Mouse (Mus musculus): ENCODE results near the gene Slc25a3. TPM values are rescaled to one million over a fixed set of nuclear protein-coding genes. Genes with fewer than 3 reads are reported as not detected.

Slc25a3 gene
- total RNA-seq, 2 experiments from 2014 or later, result 1,123 to 1,124 TPM

DNA sequence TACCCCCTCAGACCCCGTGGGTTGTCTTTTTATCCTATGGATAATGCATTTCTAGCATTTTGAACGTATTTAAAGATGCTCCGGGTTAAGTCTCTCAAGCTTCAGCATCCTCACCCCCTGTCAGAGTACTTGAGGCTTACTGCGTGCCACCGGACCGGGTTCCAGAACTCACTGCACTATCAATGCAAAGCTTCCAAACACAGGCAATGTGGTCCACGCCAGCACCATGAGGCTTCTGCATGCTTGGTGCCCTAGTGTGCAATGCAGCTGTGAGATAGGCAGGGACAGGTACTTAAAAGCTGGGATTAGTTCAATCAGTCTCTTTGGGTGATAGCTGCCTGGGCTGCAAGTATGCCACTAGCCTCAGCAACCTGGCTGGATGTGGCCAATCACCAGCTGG lies 21.6 kb upstream of the Slc25a3 start:
- DNase-seq, result no peak
- intact Hi-C loops (cut with DNase I), result no loop called here

DNA sequence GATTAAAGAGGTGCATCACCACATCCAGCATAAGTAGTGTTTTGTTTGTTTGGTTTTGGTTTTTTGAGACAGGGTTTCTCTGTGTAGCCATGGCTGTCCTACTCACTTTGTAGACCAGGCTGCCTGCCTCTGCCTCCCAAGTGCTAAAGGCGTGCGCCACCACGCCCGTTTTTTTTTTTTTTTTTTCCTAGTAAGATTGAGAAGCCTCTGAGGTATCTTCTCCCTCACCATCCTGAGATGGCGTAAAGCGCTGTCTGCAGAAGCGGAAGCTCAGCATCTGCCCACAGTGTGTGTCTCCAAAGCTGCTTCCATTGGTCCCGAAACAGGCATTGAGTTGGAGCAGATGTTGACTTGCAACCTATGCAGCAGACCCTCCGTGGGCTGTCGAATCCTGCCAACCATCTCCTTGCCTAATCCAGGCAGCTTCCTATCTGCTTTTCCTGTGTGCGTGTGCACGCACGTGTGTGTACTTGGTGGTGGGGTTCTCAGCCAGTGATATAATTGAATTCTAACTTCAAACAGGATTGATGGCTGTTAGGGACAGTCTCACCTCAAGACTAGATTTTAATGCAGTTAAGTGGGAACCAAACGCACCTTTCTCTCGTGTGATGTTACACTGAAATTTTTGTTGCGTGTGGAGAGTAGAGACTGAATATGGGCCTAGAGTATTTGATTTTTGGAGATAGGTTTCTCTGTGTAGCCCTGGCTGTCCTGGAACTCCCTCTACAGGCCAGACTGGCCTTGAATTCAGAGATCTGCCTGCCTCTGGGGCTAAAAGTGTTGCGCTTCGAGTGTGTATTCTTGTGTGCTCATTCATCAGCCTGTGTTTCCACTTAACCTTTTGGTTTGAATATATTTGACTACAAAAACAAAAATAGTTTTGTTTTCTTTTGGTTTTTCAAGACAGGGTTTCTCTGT lies 19.7 kb upstream of the Slc25a3 start:
- intact Hi-C loops (cut with DNase I), result loop anchor here (5.0 kb wide), 2 partner anchors 71 to 411 kb away; no protein-coding TSS in a partner anchor
- no peak for DNase-seq

DNA sequence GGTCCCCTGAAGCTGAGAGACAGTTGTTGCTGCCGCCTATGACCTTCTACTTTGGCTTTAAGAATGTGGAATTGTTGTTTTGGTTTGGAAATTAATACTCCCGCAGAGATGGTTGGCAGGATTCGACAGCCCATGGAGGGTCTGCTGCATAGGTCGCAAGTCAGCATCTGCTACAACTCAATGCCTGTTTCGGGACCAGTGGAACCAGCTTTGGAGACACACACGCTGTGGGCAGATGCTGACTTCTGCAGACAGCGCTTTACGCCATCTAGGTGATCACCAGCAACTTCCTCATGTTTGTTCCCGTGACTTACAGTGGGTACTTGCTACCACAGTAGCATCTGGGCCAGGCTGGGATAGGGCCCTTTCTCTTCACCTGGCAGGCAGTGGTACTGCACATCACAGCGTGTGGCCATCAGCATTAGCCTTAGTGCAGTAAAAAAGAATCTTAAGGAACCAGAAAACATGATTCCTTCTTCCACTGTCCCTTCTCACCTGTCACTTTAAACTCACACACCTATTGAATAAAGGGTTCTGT lies 18.9 kb upstream of the Slc25a3 start:
- intact Hi-C loops (cut with DNase I), result loop anchor here (5.0 kb wide), 2 partner anchors 70 to 410 kb away; no protein-coding TSS in a partner anchor
- no peak for DNase-seq

DNA sequence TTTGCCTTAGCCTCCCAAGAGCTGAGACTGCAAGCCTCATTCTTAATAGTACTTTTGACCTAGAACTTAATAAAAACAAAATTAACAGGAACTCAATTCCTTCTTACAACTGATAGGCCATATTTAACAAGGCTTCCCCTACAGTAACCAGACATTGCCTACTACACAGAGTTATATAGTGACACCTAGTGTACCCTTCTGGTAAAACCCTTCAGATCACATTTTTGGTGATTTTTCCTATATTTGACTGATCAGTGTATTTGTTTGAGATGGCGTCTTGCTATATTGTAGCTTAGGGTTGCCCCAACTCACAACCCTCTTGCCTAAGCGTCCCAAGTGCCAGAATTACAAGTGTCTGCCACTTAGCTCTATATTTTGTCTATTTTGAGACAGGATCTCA lies 17.7 kb upstream of the Slc25a3 start:
- intact Hi-C loops (cut with DNase I), result loop anchor here (5.0 kb wide), 2 partner anchors 69 to 409 kb away; no protein-coding TSS in a partner anchor
- DNase-seq, result no peak

DNA sequence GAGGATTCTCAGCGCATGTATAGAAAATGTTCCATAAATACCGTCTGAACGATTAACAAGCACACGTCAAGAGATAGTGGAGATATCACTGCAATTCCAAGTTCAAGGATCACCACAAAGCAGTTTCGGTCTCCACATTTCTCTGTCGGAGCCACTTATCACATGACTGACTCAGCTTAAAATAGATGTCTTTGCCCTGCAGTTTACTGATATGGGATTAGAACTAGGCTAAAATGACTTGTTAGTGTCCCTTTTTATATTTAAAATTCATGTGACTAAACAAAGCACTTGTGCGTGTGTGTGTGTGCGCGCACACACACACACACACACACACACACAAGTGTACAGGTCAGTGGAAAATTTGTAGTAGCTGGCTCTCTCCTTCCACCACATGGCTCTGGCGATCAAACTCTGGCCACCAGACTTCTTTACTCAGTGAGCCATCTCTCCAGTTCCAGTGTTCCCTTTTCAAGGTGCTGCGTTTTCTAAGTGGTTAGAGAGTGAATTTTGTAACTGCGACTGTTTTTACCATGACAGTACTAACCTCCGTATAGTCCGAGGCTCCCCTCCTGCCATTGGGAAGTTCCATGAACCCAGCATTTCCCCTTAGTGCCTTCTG lies 15.4 kb upstream of the Slc25a3 start:
- intact Hi-C loops (cut with DNase I), result loop anchor here (5.0 kb wide), 1 partner anchor 77 kb away; no protein-coding TSS in a partner anchor
- no peak for DNase-seq

DNA sequence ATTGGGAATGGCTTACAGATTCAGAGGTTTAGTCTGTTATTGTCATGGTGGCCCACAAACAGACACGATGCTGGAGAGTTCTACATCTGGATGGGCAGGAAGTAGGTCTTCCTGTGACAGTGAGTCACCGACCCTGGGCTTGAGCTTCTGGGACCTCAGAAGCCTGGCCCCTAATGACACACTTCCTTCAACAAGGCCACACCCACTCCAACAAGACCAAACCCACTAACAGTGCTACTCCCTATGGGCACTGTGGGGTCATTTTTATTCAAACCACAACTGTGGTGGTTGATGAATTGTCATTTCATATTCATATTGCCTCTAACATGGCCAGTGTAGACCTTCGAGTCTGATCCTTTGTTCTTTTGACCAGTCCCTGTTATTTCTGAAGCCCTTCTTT lies 14.5 kb upstream of the Slc25a3 start:
- no peak for DNase-seq
- intact Hi-C loops (cut with DNase I), result loop anchor here (5.0 kb wide), 1 partner anchor 76 kb away; no protein-coding TSS in a partner anchor

DNA sequence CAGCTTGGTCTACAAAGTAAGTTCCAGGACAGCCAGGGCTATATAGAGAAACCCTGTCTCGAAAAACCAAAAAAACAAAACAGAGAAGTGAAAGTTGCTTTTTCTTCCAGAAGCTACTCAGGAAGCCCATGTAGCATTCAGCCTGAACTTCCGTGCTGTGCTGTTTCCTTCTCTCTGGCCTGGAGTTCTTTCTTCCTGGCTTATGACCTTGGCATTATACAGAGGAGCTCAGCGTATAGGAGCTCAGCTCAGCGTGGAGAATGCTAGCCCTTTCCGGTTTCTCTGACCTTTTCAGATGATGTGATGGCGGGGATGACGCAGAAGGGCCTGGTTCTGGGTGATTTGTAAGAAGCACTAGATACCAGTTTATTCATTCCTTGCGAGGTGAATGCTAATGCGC lies 13.5 kb upstream of the Slc25a3 start:
- DNase-seq, result no peak
- intact Hi-C loops (cut with DNase I), result loop anchor here (5.0 kb wide), 1 partner anchor 75 kb away; no protein-coding TSS in a partner anchor

DNA sequence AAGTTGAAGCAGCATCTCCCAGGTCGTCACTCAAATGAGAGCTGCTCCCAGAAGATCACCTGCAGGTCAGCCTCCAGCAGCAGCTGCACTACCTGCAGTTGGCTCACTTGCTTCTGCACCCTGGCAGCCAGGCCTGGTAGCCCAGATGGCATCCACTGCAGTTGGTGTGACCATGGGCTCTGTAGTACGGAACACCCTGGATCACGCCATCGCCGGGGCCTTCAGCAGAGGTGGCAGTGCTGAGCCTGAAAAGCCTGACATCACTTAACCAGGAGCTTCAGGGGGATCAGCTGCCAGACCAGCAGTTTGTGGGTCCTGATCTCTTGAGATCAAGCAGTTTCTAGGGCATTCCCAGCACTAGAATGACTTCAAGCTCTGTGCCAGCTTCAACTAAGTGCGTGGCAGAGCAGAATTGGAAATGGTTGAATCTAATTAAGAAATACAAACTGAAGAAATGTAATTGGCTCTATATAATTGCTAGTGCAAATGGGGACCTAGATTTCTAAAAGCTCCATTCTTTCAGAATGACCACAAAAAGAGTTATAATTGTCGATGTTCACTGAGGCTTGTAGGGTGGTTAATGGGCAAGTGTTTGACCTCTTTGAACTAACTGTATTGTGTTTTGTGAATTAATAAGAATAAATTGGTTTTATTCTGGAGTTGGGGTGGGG lies 11.6 kb upstream of the Slc25a3 start:
- intact Hi-C loops (cut with DNase I), result loop anchor here (5.0 kb wide), 1 partner anchor 73 kb away; no protein-coding TSS in a partner anchor

DNA sequence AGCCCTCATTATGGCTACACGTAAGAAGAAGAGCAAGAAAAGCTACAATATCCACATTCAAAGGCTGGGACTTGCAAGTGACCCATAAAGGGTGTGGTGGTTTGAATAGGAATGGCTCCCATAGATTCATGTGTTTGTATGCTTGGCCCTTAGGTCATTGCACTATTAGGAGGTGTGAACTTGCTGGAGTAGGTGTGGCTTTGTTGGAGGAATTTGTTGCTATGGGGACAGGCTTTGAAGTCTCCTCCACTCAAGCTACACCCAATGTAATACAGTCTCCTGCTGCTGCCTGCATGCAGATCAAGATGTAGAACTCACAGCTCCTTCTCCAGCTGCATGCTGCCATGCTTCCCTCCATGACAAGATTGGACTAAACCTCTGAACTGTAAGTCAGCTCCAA lies 7.7 kb upstream of the Slc25a3 start:
- no peak for DNase-seq
- intact Hi-C loops (cut with DNase I), result no loop called here

More for the DNA sequence above, 11.6 kb upstream of the Slc25a3 start:
- no peak for DNase-seq

DNA sequence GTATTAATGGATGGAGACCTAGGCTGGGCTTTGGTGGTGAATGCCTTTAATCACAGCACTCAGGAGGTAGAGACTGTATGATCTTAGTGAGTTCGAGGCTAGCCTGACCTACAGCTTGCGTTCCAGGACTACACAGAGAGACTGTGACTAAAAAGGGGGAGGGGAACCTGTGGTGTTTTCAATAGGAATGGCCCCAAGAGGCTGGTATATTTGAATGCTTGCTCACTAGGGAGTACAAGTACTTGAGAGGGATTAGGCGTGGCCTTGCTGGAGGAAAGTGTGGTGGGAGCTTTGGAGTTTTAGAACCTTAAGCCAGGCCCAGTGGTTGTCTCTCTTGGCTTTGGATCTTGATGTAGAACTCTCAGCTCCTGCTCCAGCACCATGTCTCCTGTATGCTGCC lies 6.9 kb upstream of the Slc25a3 start:
- intact Hi-C loops (cut with DNase I), result no loop called here
- no peak for DNase-seq

DNA sequence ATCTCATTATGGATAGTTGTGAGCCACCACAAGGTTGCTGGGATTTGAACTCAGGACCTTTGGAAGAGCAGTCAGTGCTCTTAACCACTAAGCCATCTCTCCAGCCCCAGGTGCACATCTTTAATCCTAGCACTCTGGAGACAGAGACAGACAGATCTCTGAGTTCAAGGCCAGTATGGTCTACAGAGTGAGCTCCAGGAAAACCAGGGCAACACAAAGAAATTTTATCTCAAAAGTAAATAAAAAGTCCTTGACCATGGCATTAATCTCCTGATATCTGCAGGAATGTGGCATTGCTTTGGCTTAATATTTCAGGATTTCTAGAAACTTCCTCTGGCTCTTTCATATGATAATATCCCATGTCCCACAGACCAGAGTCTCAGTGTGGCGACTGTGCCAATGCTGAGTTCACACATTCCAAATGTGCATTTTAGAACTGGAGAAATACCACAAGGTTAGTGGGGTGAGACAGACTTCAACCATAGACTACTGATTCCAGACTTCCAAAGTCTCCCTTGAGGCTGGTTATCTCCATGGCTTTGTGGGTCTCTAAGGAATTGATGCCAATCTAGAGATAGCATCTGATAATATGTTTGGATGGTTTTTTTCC lies 4.8 kb upstream of the Slc25a3 start:
- DNase-seq, result no peak
- intact Hi-C loops (cut with DNase I), result no loop called here

DNA sequence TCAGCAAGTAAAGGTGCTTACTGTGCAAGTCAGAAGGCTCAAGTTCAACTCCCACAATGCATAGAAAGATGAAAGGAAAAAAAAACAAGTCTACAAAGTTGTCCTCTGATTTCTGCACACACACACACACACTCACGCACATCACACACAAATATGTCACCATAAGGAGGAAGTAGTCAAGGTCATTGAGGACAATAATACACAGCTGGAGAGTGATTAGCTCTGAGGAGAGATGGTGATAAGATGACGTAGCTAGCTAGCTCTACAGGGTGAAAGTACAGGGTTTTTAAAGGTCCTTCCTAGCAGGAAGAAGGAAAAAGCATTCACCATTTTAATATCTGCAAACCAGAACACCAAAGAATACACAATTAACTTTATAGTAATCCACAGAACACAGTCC lies 3.5 kb upstream of the Slc25a3 start:
- intact Hi-C loops (cut with DNase I), result no loop called here
- DNase-seq, result no peak

DNA sequence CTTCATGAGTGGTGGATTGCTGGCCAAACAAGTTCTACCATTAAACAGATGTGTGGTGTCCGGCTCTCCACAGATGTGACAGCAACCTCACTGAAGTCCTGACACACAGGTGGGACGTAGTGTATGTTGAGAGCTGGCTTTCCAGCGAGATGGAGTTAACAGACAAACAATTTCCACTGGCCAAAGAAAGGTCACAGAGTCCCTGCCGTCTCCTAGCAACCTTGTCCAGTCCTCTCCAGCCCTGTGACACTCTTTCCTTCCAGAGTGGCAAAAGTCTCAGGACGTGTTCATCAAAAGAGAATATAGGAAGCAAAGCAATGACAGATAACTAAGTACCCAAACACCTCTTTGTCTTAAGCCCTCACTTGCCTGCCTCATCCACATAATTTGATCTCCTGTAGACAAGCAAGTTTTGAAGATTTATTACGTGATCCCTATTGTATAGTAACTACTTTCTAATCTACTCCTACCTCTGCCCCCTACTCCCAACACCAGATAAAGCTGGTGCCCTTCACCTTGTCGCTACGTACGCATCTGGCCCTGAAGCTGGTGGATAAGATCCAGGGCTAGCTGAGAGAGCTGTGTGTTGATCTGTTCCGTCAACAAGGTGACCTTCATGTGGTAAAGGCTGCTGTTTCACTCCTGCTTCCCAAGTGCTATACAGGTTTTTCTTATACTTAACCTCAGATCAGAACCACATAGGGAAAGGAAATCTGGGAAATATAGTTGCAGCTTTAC lies 2.9 kb upstream of the Slc25a3 start:
- intact Hi-C loops (cut with DNase I), result no loop called here
- DNase-seq, result no peak

DNA sequence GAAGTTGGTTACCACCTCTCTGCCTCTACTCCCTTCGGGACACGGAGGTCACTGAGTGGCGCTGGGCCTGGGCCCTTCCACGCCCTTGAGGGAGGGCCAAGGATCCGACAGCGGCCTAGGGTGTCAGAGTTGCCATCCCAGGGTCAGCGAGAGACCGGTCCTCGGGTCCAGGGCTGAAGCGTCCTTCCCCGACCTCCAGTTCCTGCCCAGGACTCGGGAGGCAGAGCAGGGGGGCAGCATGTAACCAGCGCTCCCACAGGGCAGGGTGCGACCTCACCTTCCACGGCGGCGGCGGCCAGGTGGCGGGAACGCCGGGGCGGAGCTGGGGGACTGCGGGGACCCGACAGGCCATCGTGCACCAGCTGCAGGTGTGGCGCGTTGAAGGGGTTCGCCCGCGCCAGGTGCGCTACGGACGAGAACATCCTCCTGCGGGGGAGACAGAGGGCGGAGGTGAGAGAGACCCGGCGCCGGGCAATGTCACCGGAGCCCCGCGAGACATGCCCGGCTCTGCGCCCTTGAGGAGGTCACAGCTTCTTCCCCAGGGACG lies 505 bp downstream of the Slc25a3 start:
- intact Hi-C loops (cut with DNase I), result loop anchor here (2.0 kb wide), 1 partner anchor 41 kb away; the partner anchor contains the start of genes Apaf1 and Ikbip
- peak in 1 of 2 experiments; percentile 50 for DNase-seq

DNA sequence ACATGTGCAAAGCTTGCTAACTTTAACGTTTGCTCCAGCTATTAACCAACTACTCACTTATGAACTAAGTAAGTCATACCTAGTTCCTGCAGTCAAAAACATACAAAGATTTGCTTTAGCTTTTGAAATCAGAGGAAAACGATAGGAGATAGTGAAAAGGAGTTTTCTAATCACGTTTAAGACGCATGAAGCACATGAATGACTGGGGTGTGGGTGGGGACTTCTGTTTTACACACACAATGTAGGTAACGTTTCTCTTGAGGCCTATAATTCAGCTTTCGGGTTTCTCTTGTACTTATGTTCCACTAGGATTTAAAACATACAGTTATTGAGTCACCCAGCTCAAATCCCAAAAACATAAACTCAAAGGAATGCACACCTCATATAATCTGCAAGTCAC lies 1.2 kb downstream of the Slc25a3 start:
- DNase-seq, result no peak
- intact Hi-C loops (cut with DNase I), result loop anchor here (2.0 kb wide), 1 partner anchor 40 kb away; the partner anchor contains the start of genes Apaf1 and Ikbip

DNA sequence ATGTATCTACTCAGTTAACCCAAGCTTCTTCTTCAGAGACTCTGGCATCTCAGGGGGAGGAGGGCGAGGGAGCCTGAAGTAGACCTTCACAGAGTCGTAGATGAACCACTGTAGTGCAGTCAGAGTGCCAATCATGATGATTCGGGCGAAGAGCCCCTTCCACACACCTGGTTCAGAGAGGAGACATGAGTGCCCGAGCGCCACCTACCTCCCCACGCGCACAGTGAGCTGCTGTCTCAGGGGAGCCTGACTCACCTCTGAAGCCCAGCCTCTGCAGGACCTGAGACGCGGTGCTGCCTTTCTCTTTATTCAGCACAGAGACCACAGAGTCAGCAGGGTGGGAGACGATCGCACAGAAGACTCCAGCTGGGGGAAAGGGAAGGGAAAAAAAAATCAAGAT lies 6.9 kb downstream of the Slc25a3 start:
- no peak for DNase-seq
- intact Hi-C loops (cut with DNase I), result no loop called here

DNA sequence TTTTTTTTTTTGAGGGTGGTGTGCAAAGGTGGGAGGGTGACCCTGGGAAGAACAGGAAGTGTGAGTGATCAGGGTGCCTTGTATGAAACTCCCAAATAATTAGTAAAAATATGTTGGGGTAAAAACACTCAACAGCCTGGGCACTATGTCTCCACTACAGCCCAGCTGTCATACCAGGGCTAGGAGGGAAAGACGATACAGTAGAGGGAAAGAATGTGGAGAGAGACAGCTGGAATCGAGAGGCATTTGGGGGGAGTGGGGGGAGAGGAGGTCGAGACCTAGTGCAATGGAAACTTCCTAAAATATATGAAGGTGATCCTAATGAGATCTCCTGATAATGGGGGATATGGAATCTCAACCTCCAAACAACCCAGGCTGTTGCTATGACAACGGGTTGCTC lies 14.0 kb downstream of the Slc25a3 start:
- DNase-seq, result no peak
- intact Hi-C loops (cut with DNase I), result no loop called here

DNA sequence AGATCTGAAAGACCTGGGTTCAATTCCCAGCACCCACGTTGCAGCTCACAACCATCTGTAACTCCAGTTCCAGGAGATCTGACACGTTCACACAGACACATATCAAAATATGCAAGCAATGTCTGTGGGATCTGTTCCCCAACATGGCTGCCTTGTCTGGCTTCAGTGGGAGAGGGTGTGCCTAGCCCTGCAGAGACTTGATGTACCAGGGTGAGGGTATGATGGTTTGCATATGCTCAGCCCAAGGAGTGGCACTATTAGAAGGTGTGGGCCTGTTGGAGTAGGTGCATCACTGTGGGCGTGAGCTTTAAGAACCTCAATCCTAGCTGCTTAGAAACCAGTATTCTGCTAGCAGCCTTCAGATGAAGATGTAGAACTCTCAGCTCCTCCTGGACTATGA lies 17.9 kb downstream of the Slc25a3 start:
- intact Hi-C loops (cut with DNase I), result no loop called here
- DNase-seq, result no peak

Data from gastrocnemius, postnatal 36 days (tissue).